9 mouse cellular contexts compared by ENCODE assay signal in genomic region chr7:64351087-64351486, GRCm38 (mm10). TPM values are rescaled to one million over a fixed set of nuclear protein-coding genes. Genes with fewer than 3 reads are reported as not detected.
A peak's percentile ranks its signal among the peaks of the same experiment; 100 is the strongest.
DNase-seq lines count a peak whose midpoint lies in the region; ATAC-seq and TF ChIP-seq lines count a peak whose summit lies in the region.
"Had no signal": no experiment of that assay in that cellular context is flagged by ENCODE, and none has a peak within 500 bp of the region (broad histone marks: within the 10 kb centered on the region; RNA-seq: fewer than 3 reads in every experiment).

No protein-coding gene starts in this region.

- peaks cover 18% of the 10 kb centered on the region for H3K4me1 ChIP-seq in hindbrain, embryonic 15.5 days (replicated peaks)
- H3K4me1 ChIP-seq in hindbrain, embryonic 10.5 days (replicated peaks) = peaks cover 11% of the 10 kb centered on the region; the same call in 1 of the 2 replicates
- H3K4me1 ChIP-seq: stomach, embryonic 15.5 days had no signal

- DNase-seq in hindbrain, embryonic 10.5 days (ENCODE audit: low spot score) = no peak
- DNase-seq in cerebellum, adult 9-11 months = peak; percentile 81
- DNase-seq in layer of hippocampus, adult 2 months (ENCODE audit: low spot score in 2 of 2) = peak; percentile 79 to 86
- peak; percentile 85 for DNase-seq in right cerebral cortex, adult 18-20 months
- no peak for DNase-seq in spleen, adult 12 weeks (ENCODE audit: low spot score)
- DNase-seq in adrenal gland, postnatal 4 days (ENCODE audit: low spot score in 2 of 2) = no peak

- no peak overlapping the region for H3K9ac ChIP-seq in hindbrain, embryonic 15.5 days
- H3K9ac ChIP-seq: stomach, embryonic 15.5 days had no signal

- 51% methylated on average over 4 of the region's 4 CpGs for WGBS in hindbrain, embryonic 15.5 days
- WGBS in hindbrain, embryonic 10.5 days = 82% methylated on average over 4 of the region's 4 CpGs

- H3K27ac ChIP-seq in hindbrain, embryonic 15.5 days (replicated peaks) = peak overlapping the region; percentile 72
- H3K27ac ChIP-seq in hindbrain, embryonic 10.5 days = no peak overlapping the region
- H3K27ac ChIP-seq in layer of hippocampus, adult 2 months = peak overlapping the region; percentile 93
- H3K27ac ChIP-seq: stomach, embryonic 15.5 days had no signal

- H3K27me3 ChIP-seq in hindbrain, embryonic 15.5 days = no peaks in the 10 kb centered on the region
- H3K27me3 ChIP-seq in hindbrain, embryonic 10.5 days (ENCODE audit: insufficient read depth, poor library complexity, severe bottlenecking) = no peaks in the 10 kb centered on the region
- H3K27me3 ChIP-seq: stomach, embryonic 15.5 days had no signal

- 0 out of 2 replicates have a peak, but pooled peaks cover 8% of the 10 kb centered on the region for H3K36me3 ChIP-seq in hindbrain, embryonic 15.5 days
- H3K36me3 ChIP-seq in hindbrain, embryonic 10.5 days = peaks cover 69% of the 10 kb centered on the region

- H3K4me3 ChIP-seq in hindbrain, embryonic 15.5 days = no peak overlapping the region
- no peak overlapping the region for H3K4me3 ChIP-seq in hindbrain, embryonic 10.5 days
- H3K4me3 ChIP-seq in layer of hippocampus, adult 2 months = no peak overlapping the region
- H3K4me3 ChIP-seq: stomach, embryonic 15.5 days had no signal

- TF ChIP-seq CTCF in layer of hippocampus, adult 2 months (conservative IDR thresholded peaks at IDR 0.05) = no peak

- ATAC-seq in hindbrain, embryonic 15.5 days (ENCODE audit: low FRiP score, low read depth) = peak; percentile 79
- ATAC-seq in erythroid progenitor cell, adult 5-6 weeks (replicated peaks; ENCODE audit: low FRiP score, poor library complexity, severe bottlenecking) = no peak

- H3K9me3 ChIP-seq in hindbrain, embryonic 15.5 days = no peaks in the 10 kb centered on the region
- no peaks in the 10 kb centered on the region for H3K9me3 ChIP-seq in hindbrain, embryonic 10.5 days
- H3K9me3 ChIP-seq: stomach, embryonic 15.5 days had no signal

- no peak overlapping the region for H3K4me2 ChIP-seq in hindbrain, embryonic 15.5 days
- H3K4me2 ChIP-seq: stomach, embryonic 15.5 days had no signal

RNA-seq across cellular contexts. Expression of gene Fan1, which starts 22.8 kb away (rescaled TPM):
- polyA plus RNA-seq in hindbrain, embryonic 15.5 days (2015; fragmentation: Nextera tagmentation; extraction: Ambion mirVana) = 5.4 and 7.1 TPM in 2 replicates
- 6.4 and 8.0 TPM in 2 replicates for polyA plus RNA-seq in hindbrain, embryonic 10.5 days (2016; fragmentation: Nextera tagmentation; extraction: Ambion mirVana)
- 10 to 100 TPM; 13.3 to 14.0 TPM for total RNA-seq in layer of hippocampus, adult 2 months (2021)
- 10 to 100 TPM; 15.4 to 16.1 TPM for total RNA-seq in adrenal gland, postnatal 4 days (2021)
- total RNA-seq in erythroid progenitor cell, adult 5-6 weeks (2015; ENCODE audit: low replicate concordance) = 1.1 and 1.3 TPM in 2 replicates
- 2.1 and 3.6 TPM in 2 replicates for total RNA-seq in erythroid progenitor cell, adult 5-6 weeks (2017; ENCODE audit: low replicate concordance)

RNA-seq across cellular contexts. Expression of gene Mphosph10, which starts 41.0 kb away (rescaled TPM):
- polyA plus RNA-seq in hindbrain, embryonic 15.5 days (2015; fragmentation: Nextera tagmentation; extraction: Ambion mirVana) = 22.7 and 25.0 TPM in 2 replicates
- 27.2 and 46.7 TPM in 2 replicates for polyA plus RNA-seq in hindbrain, embryonic 10.5 days (2016; fragmentation: Nextera tagmentation; extraction: Ambion mirVana)
- total RNA-seq in layer of hippocampus, adult 2 months (2021) = 10 to 100 TPM; 22.9 to 26.1 TPM
- 10 to 100 TPM; 27.5 to 31.1 TPM for total RNA-seq in adrenal gland, postnatal 4 days (2021)
- total RNA-seq in erythroid progenitor cell, adult 5-6 weeks (2015; ENCODE audit: low replicate concordance) = 26.0 and 45.8 TPM in 2 replicates
- 13.9 and 31.8 TPM in 2 replicates for total RNA-seq in erythroid progenitor cell, adult 5-6 weeks (2017; ENCODE audit: low replicate concordance)

RNA-seq across cellular contexts. Expression of gene Mcee, which starts 41.3 kb away (rescaled TPM):
- polyA plus RNA-seq in hindbrain, embryonic 15.5 days (2015; fragmentation: Nextera tagmentation; extraction: Ambion mirVana) = 46.7 and 56.4 TPM in 2 replicates
- 37.8 and 38.6 TPM in 2 replicates for polyA plus RNA-seq in hindbrain, embryonic 10.5 days (2016; fragmentation: Nextera tagmentation; extraction: Ambion mirVana)
- total RNA-seq in layer of hippocampus, adult 2 months (2021) = 10 to 100 TPM; 50.0 to 51.5 TPM
- total RNA-seq in adrenal gland, postnatal 4 days (2021) = 10 to 100 TPM; 59.1 to 64.7 TPM
- total RNA-seq in erythroid progenitor cell, adult 5-6 weeks (2015; ENCODE audit: low replicate concordance) = 2.9 and 28.1 TPM in 2 replicates
- 17.8 and 43.5 TPM in 2 replicates for total RNA-seq in erythroid progenitor cell, adult 5-6 weeks (2017; ENCODE audit: low replicate concordance)

Comparison
In these comparisons a context has a peak if more than half of its experiments do, and no peak if none do; other contexts are left out.
1. DNase-seq: peak in cerebellum, adult 9-11 months (single experiment), layer of hippocampus, adult 2 months (2 of 2) and right cerebral cortex, adult 18-20 months (single experiment); none in hindbrain, embryonic 10.5 days (single experiment), spleen, adult 12 weeks (single experiment) and adrenal gland, postnatal 4 days (0 of 2).